Mouse (Mus musculus) liver, embryonic 14.5 days (tissue): ENCODE data around the gene Nxf7.
"Not testable (repeated sequence)": the region's sequence is repeated elsewhere in the genome, so short reads cannot be mapped to it uniquely, and the experiment has no call there.

Experiments used
- CTCF ChIP-seq: IDR thresholded peaks from 2 replicates; pipeline ENCODE4 v1.5.1; 2016; ENCODE audit warnings: antibody characterized with exemption, low read depth, control low read depth
- EP300 ChIP-seq: IDR thresholded peaks from 2 replicates; pipeline ENCODE4 v1.6.1; 2016; ENCODE audit warnings: antibody characterized with exemption, low read depth

GRCm38 (mm10) chrX:135574958-135575628 is 23.5 kb downstream of the Nxf7 start:
- TF ChIP-seq EP300, CTCF: not testable (repeated sequence)
